Mouse (Mus musculus) testis, adult 2 months (tissue): ENCODE data around the gene Dock9.

ENCODE experiments used
- CTCF ChIP-seq: fragments of 200-500 bp; IDR thresholded peaks from 2 replicates; pipeline ENCODE4 v1.5.1; 2012; ENCODE audit warnings: low read depth, mild to moderate bottlenecking, inconsistent platforms, low read length, moderate library complexity; ENCODE audit not compliant: control insufficient read depth, insufficient read depth, insufficient replicate concordance
- POLR2A ChIP-seq: fragments of 200-500 bp; IDR thresholded peaks from 2 replicates; pipeline ENCODE4 v1.6.1; 2012; ENCODE audit warnings: low read depth, mild to moderate bottlenecking, inconsistent platforms, low read length, moderate library complexity; ENCODE audit not compliant: control insufficient read depth

DNA sequence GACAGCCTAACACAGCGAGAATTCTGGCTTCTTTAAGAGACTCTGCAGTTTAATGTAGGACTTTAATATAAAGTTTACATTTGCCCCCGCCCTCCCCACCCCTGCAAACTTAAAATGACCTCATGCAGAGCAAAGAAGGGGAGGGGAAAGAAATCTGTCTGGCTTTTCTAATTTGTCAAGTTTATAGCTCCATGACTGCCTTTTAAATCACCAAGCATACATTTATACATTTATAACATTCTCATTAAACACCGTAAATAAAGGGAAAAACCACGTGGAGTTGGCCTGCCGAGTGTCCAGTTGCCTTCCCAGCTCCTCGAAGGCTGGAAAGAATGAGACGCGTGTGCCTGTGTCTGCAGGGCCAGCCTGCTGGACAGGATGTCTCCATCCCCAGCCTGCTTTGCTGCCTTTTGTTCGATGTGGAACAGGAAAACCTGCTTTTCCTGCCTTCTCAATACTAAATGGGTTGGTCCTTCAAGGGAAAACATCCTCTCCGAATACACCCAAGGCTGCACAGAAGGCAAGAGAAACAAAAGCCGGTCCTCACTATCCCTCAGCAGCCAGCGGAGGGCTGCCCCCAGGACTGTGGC, 16.6 kb downstream of the Dock9 start:
- TF ChIP-seq POLR2A (no peak), CTCF (no peak)
